In the genomic region with DNA sequence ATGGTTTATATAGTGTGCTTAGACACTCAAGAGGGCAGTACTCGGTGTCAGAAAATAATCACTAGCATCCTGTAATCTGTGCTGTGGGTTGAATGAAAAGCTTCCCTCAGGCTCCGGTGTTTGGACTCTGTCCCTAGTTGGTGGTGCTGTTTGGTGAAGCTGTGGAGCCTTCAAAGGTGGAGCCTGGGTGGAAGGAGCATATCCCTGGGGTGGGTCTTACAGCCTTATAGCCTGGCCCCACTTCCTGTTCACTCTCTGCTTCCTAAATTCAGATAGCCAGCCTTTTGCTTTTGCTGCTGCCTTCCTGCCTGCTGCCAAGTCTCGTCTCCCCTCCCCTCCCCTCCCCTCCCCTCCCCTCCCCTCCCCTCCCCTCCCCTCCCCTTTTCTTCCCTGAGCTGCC, we compare ENCODE assay signal across 16 mouse cellular contexts. TPM values are rescaled to one million over a fixed set of nuclear protein-coding genes. Genes with fewer than 3 reads are reported as not detected.
"Had no signal": no experiment of that assay in that cellular context is flagged by ENCODE, and none has a peak within 500 bp of the region (broad histone marks: within the 10 kb centered on the region; RNA-seq: fewer than 3 reads in every experiment).

No protein-coding gene starts in this region.

- DNase-seq: kidney, adult 2 months; kidney, postnatal 25 days; layer of hippocampus, adult 9-11 months; liver, embryonic 13.5 days; lung, adult 2 months; midbrain, embryonic 14.5 days; retina, postnatal 1 day; right cerebral cortex, postnatal 25 days; spleen, adult 18-20 months; thymus, postnatal 25 days had no signal

- H3K36me3 ChIP-seq: liver, embryonic 13.5 days; neural tube, embryonic 12.5 days; stomach, embryonic 15.5 days had no signal

- H3K4me3 ChIP-seq: layer of hippocampus, adult 2 months; liver, embryonic 13.5 days; neural tube, embryonic 12.5 days; stomach, embryonic 15.5 days had no signal

- H3K27me3 ChIP-seq: liver, embryonic 13.5 days; neural tube, embryonic 12.5 days; stomach, embryonic 15.5 days had no signal

- ATAC-seq: intestine, postnatal 0 days had no signal

- H3K27ac ChIP-seq: kidney, postnatal 0 days; layer of hippocampus, adult 2 months; liver, embryonic 13.5 days; neural tube, embryonic 12.5 days; stomach, embryonic 15.5 days had no signal

- H3K4me2 ChIP-seq: liver, embryonic 13.5 days; neural tube, embryonic 12.5 days; stomach, embryonic 15.5 days had no signal

- H3K9ac ChIP-seq: liver, embryonic 13.5 days; neural tube, embryonic 12.5 days; stomach, embryonic 15.5 days had no signal

- H3K4me1 ChIP-seq: liver, embryonic 13.5 days; neural tube, embryonic 12.5 days; stomach, embryonic 15.5 days had no signal

- H3K9me3 ChIP-seq: liver, embryonic 13.5 days; neural tube, embryonic 12.5 days; stomach, embryonic 15.5 days had no signal

RNA-seq across cellular contexts. Expression of a gene that starts 18.1 kb away (rescaled TPM):
- total RNA-seq: neutrophil, adult 5-6 weeks had no signal
